Mouse (Mus musculus): ENCODE data around the gene Try5.
"Not testable (repeated sequence)": the region's sequence is repeated elsewhere in the genome, so short reads cannot be mapped to it uniquely, and the experiment has no call there.

Try5 gene

DNA sequence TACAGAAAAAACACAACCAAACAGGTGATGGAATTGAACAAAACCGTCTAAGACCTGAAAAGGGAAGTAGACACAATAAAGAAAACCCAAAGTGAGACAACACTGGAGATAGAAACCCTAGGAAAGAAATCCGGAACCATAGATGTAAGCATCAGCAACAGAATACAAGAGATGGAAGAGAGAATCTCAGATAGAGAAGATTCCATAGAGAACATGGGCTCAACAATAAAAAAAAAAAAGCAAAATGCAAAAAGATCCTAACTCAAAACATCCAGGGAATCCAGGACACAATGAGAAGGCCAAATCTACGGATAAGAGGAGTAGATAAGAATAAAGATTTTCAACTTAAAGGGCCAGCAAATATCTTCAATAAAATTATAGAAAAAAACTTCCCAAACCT is at the start of gene Try5:
Try5 (minus strand) TSS at position 101 of the 400 bp plus-strand sequence.
- not testable (repeated sequence) for DNase-seq (ENCODE audit: low spot score in 2 of 2)

GRCm38 (mm10) chr6:41353932-41354331 is 37.3 kb upstream of the Try5 start, which contains the start of gene Try10:
Gene Try10 (plus strand): TSS chr6:41354105.
- DNase-seq (ENCODE audit: low spot score in 2 of 2), result no peak

DNA sequence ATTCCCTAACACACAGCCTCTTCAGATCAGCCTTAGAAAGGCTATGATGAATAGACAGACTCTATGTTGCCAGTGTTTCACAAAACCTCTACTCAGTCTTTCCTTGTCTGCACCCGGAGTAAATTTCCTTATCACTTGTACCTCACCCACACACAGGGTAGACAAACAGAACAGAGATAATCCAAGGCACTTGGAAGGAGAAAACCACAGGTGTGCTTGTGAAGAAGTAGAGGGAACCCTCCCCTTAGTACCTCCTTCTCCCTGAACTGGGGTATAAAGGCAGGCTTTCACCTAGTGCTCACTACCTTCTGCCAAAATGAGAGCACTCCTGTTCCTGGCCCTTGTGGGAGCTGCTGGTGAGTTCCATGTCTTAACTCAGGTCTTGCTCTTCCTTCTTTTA is 14.7 kb downstream of the Try5 start, which contains the start of gene Try4:
Try4 (plus strand) TSS at position 301 of the 400 bp plus-strand sequence.
- DNase-seq (ENCODE audit: low spot score in 2 of 2), result no peak

GRCm38 (mm10) chr6:41298255-41298654 is 18.4 kb downstream of the Try5 start:
- DNase-seq (ENCODE audit: low spot score in 2 of 2), result no peak

- DNase-seq (ENCODE audit: low spot score in 2 of 2), result no peak
Measured at GRCm38 (mm10) chr6:41266140-41266539, 50.5 kb downstream of the Try5 start.

DNA sequence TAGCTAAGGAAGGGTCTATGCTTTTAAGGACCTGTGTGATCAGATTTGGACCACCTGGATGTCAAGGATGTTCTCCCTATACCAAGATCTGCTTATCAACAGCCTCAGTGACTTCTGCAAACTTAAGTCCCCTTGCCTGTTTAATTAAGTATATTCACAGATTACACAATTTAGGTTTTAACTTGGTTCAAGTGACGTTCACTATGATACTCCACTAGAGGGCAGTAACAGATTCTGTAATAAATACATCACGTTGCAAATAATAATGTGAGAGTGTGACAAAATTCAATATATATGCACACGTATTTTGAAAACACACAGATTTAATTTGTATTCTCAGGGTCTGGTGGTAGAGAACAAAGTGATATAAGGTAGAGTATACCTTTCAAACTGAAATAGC is 53.8 kb downstream of the Try5 start:
- DNase-seq (ENCODE audit: low spot score in 2 of 2), result no peak

Measured in urinary bladder, adult 18-20 months (tissue).